8 mouse cellular contexts compared by ENCODE assay signal in the genomic region with DNA sequence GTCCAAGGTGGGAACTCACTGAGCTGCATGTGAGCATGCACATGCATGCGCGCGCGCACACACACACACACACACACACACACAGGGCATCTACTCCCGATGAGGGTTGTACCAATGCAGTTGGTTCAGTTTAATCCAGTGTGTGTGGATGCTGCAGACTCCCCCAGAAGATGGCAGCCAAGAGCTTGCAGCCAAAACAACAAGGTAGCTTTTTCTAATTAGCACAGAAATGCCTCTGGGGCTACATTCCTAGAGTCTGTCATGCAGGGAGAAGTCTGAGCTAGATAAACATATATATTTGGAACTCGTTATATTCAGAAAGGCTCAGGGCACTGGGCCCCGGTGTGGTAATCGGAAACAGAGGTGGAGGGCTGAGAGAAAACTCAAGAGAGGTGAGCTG.
DNase-seq lines count a peak whose midpoint lies in the region; ATAC-seq and TF ChIP-seq lines count a peak whose summit lies in the region.

No protein-coding gene starts in this region.

- TF ChIP-seq CTCF in embryonic fibroblast, embryonic 13.5 days (IDR thresholded peaks at IDR 0.05; ENCODE audit: borderline replicate concordance, insufficient read depth, low read length), result peak; percentile 49; the same call in 1 of the 2 replicates

- 60% methylated on average over 8 of the region's 8 CpGs for WGBS in hindbrain, embryonic 16.5 days

- H3K4me3 ChIP-seq in embryonic fibroblast, embryonic 13.5 days (ENCODE audit: insufficient read depth, low read length), result no peak overlapping the region
- no peak overlapping the region for H3K4me3 ChIP-seq in hindbrain, embryonic 16.5 days (ENCODE audit: low read length)

- TF ChIP-seq POLR2A in embryonic fibroblast, embryonic 13.5 days (IDR thresholded peaks at IDR 0.05; ENCODE audit: low read depth, low read length), result no peak

- no peak overlapping the region for H3K4me2 ChIP-seq in hindbrain, embryonic 16.5 days (ENCODE audit: low read length)

- no peaks in the 10 kb centered on the region for H3K27me3 ChIP-seq in hindbrain, embryonic 16.5 days (replicated peaks; ENCODE audit: control insufficient read depth, insufficient read depth, low read length)

- H3K9ac ChIP-seq in hindbrain, embryonic 16.5 days (ENCODE audit: low read depth, low read length), result no peak overlapping the region

- no peaks in the 10 kb centered on the region for H3K36me3 ChIP-seq in hindbrain, embryonic 16.5 days (ENCODE audit: control insufficient read depth, insufficient read depth, low read length)

- H3K4me1 ChIP-seq in embryonic fibroblast, embryonic 13.5 days (ENCODE audit: control insufficient read depth, insufficient read depth, low read length), result no peaks in the 10 kb centered on the region
- peaks cover 10% of the 10 kb centered on the region; the same call in 1 of the 2 replicates for H3K4me1 ChIP-seq in hindbrain, embryonic 16.5 days (ENCODE audit: control insufficient read depth, insufficient read depth, low read depth, low read length)

- H3K27ac ChIP-seq in embryonic fibroblast, embryonic 13.5 days (ENCODE audit: insufficient read depth, low read length), result no peak overlapping the region
- H3K27ac ChIP-seq in hindbrain, embryonic 16.5 days (ENCODE audit: low read depth, low read length), result no peak overlapping the region

- H3K9me3 ChIP-seq in hindbrain, embryonic 16.5 days (ENCODE audit: control insufficient read depth, low read length), result no peaks in the 10 kb centered on the region

- peak; percentile 76 for ATAC-seq in hindbrain, embryonic 16.5 days
- peak; percentile 53; the same call in 1 of the 2 replicates for ATAC-seq in megakaryocyte-erythroid progenitor cell, adult 5-6 weeks (replicated peaks; ENCODE audit: low FRiP score, low TSS enrichment, poor library complexity, severe bottlenecking)

- DNase-seq in ES-CJ7 (ENCODE audit: low read depth, low spot score), result peak; percentile 66
- peak; percentile 90 for DNase-seq in brain, adult 2 months (ENCODE audit: low read depth, low spot score)
- peak; percentile 69 to 72 for DNase-seq in left cerebral cortex, adult 18-20 months (ENCODE audit: low spot score in 2 of 2)
- peak; percentile 64 for DNase-seq in right cerebral cortex, postnatal 4 days
- DNase-seq in gastrocnemius, adult 8-10 months (ENCODE audit: low spot score in 2 of 2), result no peak

Comparison
In these comparisons a context has a peak if more than half of its experiments do, and no peak if none do; other contexts are left out.
1. DNase-seq: peak in ES-CJ7 (single experiment), brain, adult 2 months (single experiment), left cerebral cortex, adult 18-20 months (2 of 2) and right cerebral cortex, postnatal 4 days (single experiment); none in gastrocnemius, adult 8-10 months (0 of 2).